Mouse (Mus musculus) kidney, postnatal 0 days (tissue): ENCODE data around the gene Hsd17b6. TPM values are rescaled to one million over a fixed set of nuclear protein-coding genes. Genes with fewer than 3 reads are reported as not detected.

Experiments
- ATAC-seq: fragments of 200-750 bp; cut with Nextera tagmentation; replicated peaks from 2 replicates; pipeline ENCODE4 v1.8.0; 2017; ENCODE audit warnings: low read depth, moderate number of reproducible peaks, moderate TSS enrichment, moderate library complexity; ENCODE audit not compliant: low FRiP score
- DNase-seq: peaks from one replicate; pipeline ENCODE4 v3.0.0-alpha.2; 2016; ENCODE audit warnings: low spot score
- H3K27ac ChIP-seq: fragments of 300-500 bp; sonication (generic); 2 replicates; pipeline ENCODE4 v1.5.1; 2014; ENCODE audit warnings: mild to moderate bottlenecking
- H3K27me3 ChIP-seq: fragments of 300-500 bp; sonication (generic); 2 replicates; pipeline ENCODE4 v1.6.1; 2014; ENCODE audit warnings: low read length, mixed read lengths; ENCODE audit not compliant: insufficient read depth
- H3K36me3 ChIP-seq: fragments of 300-500 bp; sonication (generic); 2 replicates; pipeline ENCODE4 v1.6.1; 2014; ENCODE audit warnings: low read length, mixed read lengths; ENCODE audit not compliant: insufficient read depth
- H3K4me1 ChIP-seq: fragments of 300-500 bp; sonication (generic); replicated peaks from 2 replicates; pipeline ENCODE4 v1.6.1; 2014; ENCODE audit warnings: antibody characterized with exemption, low read length, mixed read lengths; ENCODE audit not compliant: insufficient read depth
- H3K4me2 ChIP-seq: fragments of 300-500 bp; sonication (generic); 2 replicates; pipeline ENCODE4 v1.6.1; 2014; ENCODE audit warnings: mild to moderate bottlenecking, low read length, moderate library complexity, mixed read lengths
- H3K4me3 ChIP-seq: fragments of 300-500 bp; sonication (generic); replicated peaks from 2 replicates; pipeline ENCODE4 v1.5.1; 2014; ENCODE audit warnings: low read depth, low read length
- H3K9ac ChIP-seq: fragments of 300-500 bp; sonication (generic); 2 replicates; pipeline ENCODE4 v1.6.1; 2014; ENCODE audit warnings: low read depth, low read length
- H3K9me3 ChIP-seq: fragments of 300-500 bp; sonication (generic); replicated peaks from 2 replicates; pipeline ENCODE4 v1.6.1; 2016; ENCODE audit warnings: low read length, inconsistent platforms, mixed read lengths
- CTCF ChIP-seq: IDR thresholded peaks from 2 replicates; pipeline ENCODE4 v1.5.1; 2016; ENCODE audit warnings: antibody characterized with exemption, low read depth, mild to moderate bottlenecking, moderate library complexity
- WGBS: fragments of 180-500 bp; shearing (Covaris S2); extraction: QIAGEN DNeasy Blood & Tissue Kit; methylation state at CpG from one replicate; pipeline ENCODE4 v1.1.7; 2014; 5-methylcytosine and 5-hydroxymethylcytosine counted together
- polyA plus RNA-seq: library from polyadenylated mRNA; unstranded; fragments of >200 nt; fragmentation: Nextera tagmentation; extraction: Ambion mirVana; gene quantifications from 2 replicates; pipeline ENCODE4 v1.2.1, GENCODE M21; 2015

The Hsd17b6 gene
- polyA plus RNA-seq, 1 experiment from 2014 or later = not detected

DNA sequence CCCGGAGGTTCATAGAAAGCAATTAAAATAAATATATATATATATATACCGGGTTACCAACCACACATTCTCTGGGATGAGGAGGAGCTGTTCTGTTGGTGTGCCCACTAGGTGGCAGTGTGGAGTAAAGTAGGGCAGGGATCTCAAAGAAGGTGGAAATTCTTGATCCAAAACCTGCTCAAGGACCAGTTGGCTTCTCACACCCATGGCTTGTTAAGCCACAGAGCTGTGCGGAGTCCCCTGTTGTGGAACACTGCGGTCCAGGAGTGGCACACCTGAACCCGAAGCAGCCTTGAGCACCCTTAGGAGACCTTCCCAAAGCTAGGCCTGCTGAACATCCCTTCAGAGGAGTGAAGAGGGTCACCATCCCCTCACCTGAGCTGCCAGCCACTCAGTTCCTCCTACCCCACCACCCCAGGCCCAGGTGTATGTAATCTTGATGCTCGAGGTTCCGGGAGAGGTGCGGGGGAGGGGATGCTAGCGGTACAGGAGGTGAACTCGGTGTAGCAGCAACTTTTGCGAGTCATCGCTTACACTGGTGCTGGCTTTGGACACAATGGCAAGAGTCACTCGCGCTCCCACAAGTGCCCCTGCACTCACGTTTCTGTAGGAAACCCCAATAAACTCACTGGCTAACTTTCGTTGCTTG is 51.1 kb downstream of the Hsd17b6 start:
- Histone ChIP-seq H3K4me3 (no peak overlapping the region), H3K27me3 (no peaks in the 10 kb centered on the region), H3K9ac (no peak overlapping the region), H3K36me3 (no peaks in the 10 kb centered on the region), H3K4me1 (no peaks in the 10 kb centered on the region), H3K4me2 (no peak overlapping the region), H3K27ac (no peak overlapping the region), H3K9me3 (no peaks in the 10 kb centered on the region)
- WGBS = 51% methylated on average over 16 of the region's 16 CpGs
- no peak for ATAC-seq
- DNase-seq = peak; percentile 84
- peak; percentile 79 for TF ChIP-seq CTCF

DNA sequence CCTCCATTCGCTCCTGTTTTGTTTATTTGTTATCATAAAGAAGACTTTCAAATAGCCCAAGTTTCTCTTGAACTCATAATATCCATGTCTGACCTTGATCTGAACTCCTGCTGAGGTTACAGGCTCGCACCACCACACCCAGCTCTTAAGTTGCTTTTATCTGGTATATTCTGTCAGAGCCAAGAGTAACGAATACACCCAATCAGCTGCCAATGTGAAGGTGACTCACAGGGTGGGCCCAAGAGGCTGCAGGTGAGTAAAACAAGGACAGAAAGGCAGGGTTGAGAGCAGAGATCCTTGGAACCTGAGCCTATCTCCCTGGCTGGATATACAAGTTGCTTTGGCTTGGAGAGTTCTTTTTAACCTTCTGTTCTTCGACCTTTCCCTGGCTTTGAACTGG is 52.4 kb downstream of the Hsd17b6 start:
- H3K27me3 ChIP-seq = no peaks in the 10 kb centered on the region
- DNase-seq = no peak
- H3K36me3 ChIP-seq = no peaks in the 10 kb centered on the region
- no peak for ATAC-seq
- H3K27ac ChIP-seq = no peak overlapping the region
- H3K4me3 ChIP-seq = no peak overlapping the region
- H3K4me1 ChIP-seq = no peaks in the 10 kb centered on the region
- no peaks in the 10 kb centered on the region for H3K9me3 ChIP-seq
- H3K4me2 ChIP-seq = no peak overlapping the region
- TF ChIP-seq CTCF = no peak
- WGBS = 70% methylated on average over 4 of the region's 4 CpGs
- no peak overlapping the region for H3K9ac ChIP-seq

DNA sequence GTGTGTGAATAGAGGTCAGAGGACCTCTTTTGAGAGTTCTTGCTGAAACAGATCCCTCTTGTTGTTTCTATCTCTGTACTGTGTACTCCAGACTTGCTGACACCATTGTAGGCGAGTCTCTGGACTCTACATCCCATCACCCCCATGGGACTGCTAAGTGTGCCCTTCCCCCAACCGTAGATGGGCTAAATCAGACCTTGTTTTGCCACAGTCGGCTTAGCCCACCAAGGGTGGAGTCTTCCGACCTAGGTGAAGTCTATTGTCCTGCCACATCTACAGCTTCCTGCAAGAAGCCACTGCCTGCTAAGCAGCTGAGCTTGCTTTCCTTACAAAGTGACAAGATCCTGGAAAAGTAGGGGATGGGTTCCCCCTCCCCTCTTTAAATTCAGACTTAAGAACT is 55.6 kb downstream of the Hsd17b6 start:
- Histone ChIP-seq H3K9ac (no peak overlapping the region), H3K4me2 (no peak overlapping the region), H3K27ac (no peak overlapping the region), H3K36me3 (no peaks in the 10 kb centered on the region), H3K4me3 (no peak overlapping the region), H3K27me3 (no peaks in the 10 kb centered on the region), H3K9me3 (no peaks in the 10 kb centered on the region), H3K4me1 (no peaks in the 10 kb centered on the region)
- WGBS = 75% methylated on average over 4 of the region's 4 CpGs
- DNase-seq (no peak), ATAC-seq (no peak)
- TF ChIP-seq CTCF = no peak

DNA sequence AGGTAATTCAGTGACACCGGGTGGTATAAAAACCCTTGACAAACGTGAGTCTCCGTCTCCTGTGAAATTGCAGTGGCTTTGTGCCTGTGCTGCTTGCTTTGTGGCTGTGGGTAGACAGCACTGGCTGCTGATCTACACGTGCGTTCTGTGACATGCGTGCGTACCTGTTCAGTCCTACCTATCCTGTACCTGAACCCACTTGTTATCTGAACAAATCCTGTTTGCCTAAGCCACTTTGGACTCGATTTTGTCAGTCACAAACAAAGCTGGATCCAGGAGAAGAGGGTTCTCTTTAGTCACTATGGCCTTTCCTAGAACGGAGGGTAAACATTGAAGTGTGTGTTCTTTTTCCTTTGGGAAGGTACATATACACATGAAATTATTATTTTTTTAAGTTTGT is 56.0 kb downstream of the Hsd17b6 start:
- no peak for ATAC-seq
- WGBS = 80% methylated on average over 9 of the region's 9 CpGs

DNA sequence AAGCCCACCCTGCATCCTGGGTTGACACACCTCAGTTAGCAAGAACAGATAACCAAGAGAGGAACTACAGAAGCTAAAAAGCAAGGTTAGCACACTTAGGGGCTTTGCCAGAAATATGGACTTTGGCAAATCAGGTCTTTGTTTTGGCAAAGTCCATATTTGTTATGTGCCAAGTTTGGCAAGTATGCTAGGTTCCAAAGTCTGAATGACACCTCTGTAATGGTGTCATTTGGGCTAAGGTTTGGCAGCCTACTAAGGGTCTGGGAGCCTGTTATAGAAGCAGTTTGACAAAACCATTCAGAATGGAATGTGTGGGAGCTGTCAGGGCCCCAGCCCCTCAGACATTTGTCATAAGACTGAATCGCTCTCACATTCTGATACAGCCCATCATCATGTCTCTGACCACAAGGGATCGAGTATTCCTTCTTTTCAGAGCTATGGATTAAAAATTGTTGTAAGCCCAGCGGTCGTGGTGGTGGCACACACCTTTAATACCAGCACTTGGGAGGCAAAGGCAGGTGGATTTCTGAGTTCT is 57.7 kb downstream of the Hsd17b6 start:
- Histone ChIP-seq H3K36me3 (no peaks in the 10 kb centered on the region), H3K4me2 (no peak overlapping the region), H3K27me3 (no peaks in the 10 kb centered on the region), H3K9ac (no peak overlapping the region), H3K4me3 (no peak overlapping the region), H3K27ac (no peak overlapping the region), H3K4me1 (no peaks in the 10 kb centered on the region), H3K9me3 (no peaks in the 10 kb centered on the region)
- WGBS = 73% methylated on average over 4 of the region's 4 CpGs
- no peak for DNase-seq
- no peak for ATAC-seq
- TF ChIP-seq CTCF = no peak

More for the DNA sequence above, 56.0 kb downstream of the Hsd17b6 start:
- Histone ChIP-seq H3K27ac (no peak overlapping the region), H3K4me1 (no peaks in the 10 kb centered on the region), H3K4me2 (no peak overlapping the region), H3K9ac (no peak overlapping the region), H3K4me3 (no peak overlapping the region), H3K27me3 (no peaks in the 10 kb centered on the region), H3K36me3 (no peaks in the 10 kb centered on the region), H3K9me3 (no peaks in the 10 kb centered on the region)
- no peak for TF ChIP-seq CTCF
- no peak for DNase-seq

DNA sequence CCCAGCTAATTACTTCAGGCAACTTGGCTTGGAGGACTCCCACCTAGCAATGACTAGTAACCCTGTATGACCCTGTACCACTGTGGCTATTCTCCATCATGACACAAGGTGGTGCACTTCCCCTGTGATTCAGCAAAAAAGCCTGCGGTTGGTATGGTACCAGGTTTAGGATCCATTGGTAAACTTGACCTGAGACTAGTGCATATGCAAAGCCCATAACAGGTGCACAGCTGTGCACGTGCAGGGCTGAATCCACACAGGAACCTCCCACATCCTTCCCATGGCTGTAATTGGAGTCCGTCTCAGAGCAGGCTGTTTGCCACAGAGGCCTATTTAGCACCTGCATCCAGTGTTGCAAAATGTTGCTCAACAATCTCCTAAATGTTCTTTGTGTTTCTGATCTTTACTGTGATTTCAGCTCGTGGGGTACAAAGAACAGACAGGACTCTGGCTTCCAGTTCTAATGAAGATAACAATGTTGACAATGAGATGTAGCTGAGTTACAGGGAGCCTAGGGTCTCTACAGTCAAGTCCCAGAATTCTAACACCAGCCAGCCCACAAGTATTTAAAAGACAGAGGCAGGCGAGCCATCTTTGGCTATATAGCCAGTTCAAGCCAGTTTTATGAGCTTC is 61.9 kb downstream of the Hsd17b6 start:
- no peak overlapping the region for H3K9ac ChIP-seq
- no peaks in the 10 kb centered on the region for H3K9me3 ChIP-seq
- H3K27me3 ChIP-seq = no peaks in the 10 kb centered on the region
- H3K27ac ChIP-seq = no peak overlapping the region
- ATAC-seq = peak; percentile 66
- DNase-seq = peak; percentile 82
- WGBS = 28% methylated on average over 5 of the region's 5 CpGs
- H3K36me3 ChIP-seq = no peaks in the 10 kb centered on the region
- no peak overlapping the region for H3K4me2 ChIP-seq
- no peaks in the 10 kb centered on the region for H3K4me1 ChIP-seq
- H3K4me3 ChIP-seq = no peak overlapping the region
- peak; percentile 90 for TF ChIP-seq CTCF

Other genes with a start within 250 kb of the Hsd17b6 start
- gene Rdh1, start 247.9 kb downstream of the Hsd17b6 start, polyA plus RNA-seq = 0.21 and 0.28 TPM in 2 replicates
- gene Rdh16f1, start 247.8 kb downstream of the Hsd17b6 start, polyA plus RNA-seq = 0.87 and 0.98 TPM in 2 replicates
- gene Rdh9, start 231.2 kb downstream of the Hsd17b6 start, polyA plus RNA-seq = not detected in 2 replicates
- gene Rdh16, start 206.5 kb downstream of the Hsd17b6 start, polyA plus RNA-seq = 12.7 and 13.1 TPM in 2 replicates
- 11.4 and 12.6 TPM in 2 replicates for gene Rdh19, start 157.7 kb downstream of the Hsd17b6 start, polyA plus RNA-seq
- 2.1 and 2.3 TPM in 2 replicates for gene Rdh16f2, start 141.1 kb downstream of the Hsd17b6 start, polyA plus RNA-seq
- gene Rdh7, start 118.8 kb downstream of the Hsd17b6 start, polyA plus RNA-seq = 0.13 and 0.21 TPM in 2 replicates
- not detected in 2 replicates for gene Sdr9c7, start 109.1 kb downstream of the Hsd17b6 start, polyA plus RNA-seq
- gene Prim1, start 7.6 kb upstream of the Hsd17b6 start, polyA plus RNA-seq = 43.9 and 53.2 TPM in 2 replicates
- gene Naca, start 28.0 kb upstream of the Hsd17b6 start, polyA plus RNA-seq = 769 and 820 TPM in 2 replicates
- 467 and 468 TPM in 2 replicates for gene Ptges3, start 51.3 kb upstream of the Hsd17b6 start, polyA plus RNA-seq
- 3,631 and 3,848 TPM in 2 replicates for gene Atp5b, start 75.7 kb upstream of the Hsd17b6 start, polyA plus RNA-seq
- gene Baz2a, start 84.0 kb upstream of the Hsd17b6 start, polyA plus RNA-seq = 9.8 and 11.3 TPM in 2 replicates
- 27.0 and 30.0 TPM in 2 replicates for gene Rbms2, start 172.7 kb upstream of the Hsd17b6 start, polyA plus RNA-seq
- gene Gls2, start 186.8 kb upstream of the Hsd17b6 start, polyA plus RNA-seq = 0.68 and 0.79 TPM in 2 replicates
- 31.5 and 35.1 TPM in 2 replicates for gene Spryd4, start 204.2 kb upstream of the Hsd17b6 start, polyA plus RNA-seq
- gene Mip, start 218.2 kb upstream of the Hsd17b6 start, polyA plus RNA-seq = not detected in 2 replicates
- 26.4 and 33.3 TPM in 2 replicates for gene Timeless, start 224.5 kb upstream of the Hsd17b6 start, polyA plus RNA-seq
- 0.11 and 0.34 TPM in 2 replicates for gene Apon, start 246.5 kb upstream of the Hsd17b6 start, polyA plus RNA-seq